Mouse (Mus musculus): ENCODE results near the gene Cnga1. TPM values are rescaled to one million over a fixed set of nuclear protein-coding genes. Genes with fewer than 3 reads are reported as not detected.

The Cnga1 gene
- polyA plus RNA-seq (2016; fragmentation: Nextera tagmentation; extraction: Ambion mirVana): not detected in 2 replicates

- WGBS: 72% methylated on average over 1 of the region's 1 CpGs
- Histone ChIP-seq H3K27me3 (peaks cover 28% of the 10 kb centered on the region), H3K9ac (no peak within 1 kb of the TSS), H3K4me3 (replicated peaks) (no peak within 1 kb of the TSS), H3K9me3 (no peaks in the 10 kb centered on the region), H3K36me3 (replicated peaks) (no peaks in the 10 kb centered on the region), H3K4me1 (peaks cover 11% of the 10 kb centered on the region), H3K4me2 (no peak within 1 kb of the TSS), H3K27ac (no peak within 1 kb of the TSS)
- no peak for ATAC-seq (ENCODE audit: low FRiP score)
Measured at GRCm38 (mm10) chr5:72644175-72644574, at the start of gene Cnga1. Gene Cnga1 (minus strand): TSS chr5:72644275.

DNA sequence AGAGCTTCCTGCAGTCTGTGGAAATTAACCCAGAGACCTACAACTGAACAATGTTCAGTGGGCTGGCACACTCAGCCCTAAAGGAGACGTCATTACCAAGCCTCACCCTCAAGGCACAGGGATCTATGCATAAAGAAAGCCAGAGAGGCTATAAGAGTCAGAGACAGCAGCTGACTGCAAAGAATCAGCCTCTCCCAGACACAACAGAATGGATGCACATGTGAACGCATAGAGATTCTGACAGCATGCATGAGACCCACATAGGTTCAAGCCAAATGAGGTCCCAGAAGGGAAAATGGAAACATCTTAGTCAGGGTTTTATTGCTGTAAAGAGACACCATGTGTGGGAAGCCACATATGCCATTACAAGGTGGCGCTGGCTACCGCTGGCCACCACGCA, 46.4 kb upstream of the Cnga1 start:
- no peaks in the 10 kb centered on the region for H3K36me3 ChIP-seq (replicated peaks)

GRCm38 (mm10) chr5:72689556-72689955, 45.5 kb upstream of the Cnga1 start:
- 94% methylated on average over 7 of the region's 7 CpGs for WGBS

More for the DNA sequence above, 46.4 kb upstream of the Cnga1 start:
- WGBS: 91% methylated on average over 5 of the region's 5 CpGs
- no peak overlapping the region for H3K27ac ChIP-seq
- no peak overlapping the region for H3K4me2 ChIP-seq
- no peaks in the 10 kb centered on the region for H3K4me1 ChIP-seq
- no peaks in the 10 kb centered on the region for H3K27me3 ChIP-seq
- H3K4me3 ChIP-seq (replicated peaks): no peak overlapping the region
- H3K9me3 ChIP-seq: no peaks in the 10 kb centered on the region
- ATAC-seq (ENCODE audit: low FRiP score): no peak
- H3K9ac ChIP-seq: no peak overlapping the region

GRCm38 (mm10) chr5:72681451-72681850, 37.4 kb upstream of the Cnga1 start:
- no peaks in the 10 kb centered on the region for H3K9me3 ChIP-seq
- ATAC-seq (ENCODE audit: low FRiP score): no peak
- H3K27ac ChIP-seq: no peak overlapping the region
- no peaks in the 10 kb centered on the region for H3K4me1 ChIP-seq
- no peak overlapping the region for H3K4me2 ChIP-seq
- H3K4me3 ChIP-seq (replicated peaks): no peak overlapping the region
- WGBS: 91% methylated on average over 6 of the region's 6 CpGs
- H3K9ac ChIP-seq: no peak overlapping the region
- H3K27me3 ChIP-seq: no peaks in the 10 kb centered on the region
- H3K36me3 ChIP-seq (replicated peaks): no peaks in the 10 kb centered on the region

More at GRCm38 (mm10) chr5:72689556-72689955, 45.5 kb upstream of the Cnga1 start:
- Histone ChIP-seq H3K4me3 (replicated peaks) (no peak overlapping the region), H3K27me3 (no peaks in the 10 kb centered on the region), H3K4me1 (no peaks in the 10 kb centered on the region), H3K36me3 (replicated peaks) (no peaks in the 10 kb centered on the region), H3K4me2 (no peak overlapping the region), H3K27ac (no peak overlapping the region), H3K9me3 (no peaks in the 10 kb centered on the region), H3K9ac (no peak overlapping the region)
- no peak for ATAC-seq (ENCODE audit: low FRiP score)

DNA sequence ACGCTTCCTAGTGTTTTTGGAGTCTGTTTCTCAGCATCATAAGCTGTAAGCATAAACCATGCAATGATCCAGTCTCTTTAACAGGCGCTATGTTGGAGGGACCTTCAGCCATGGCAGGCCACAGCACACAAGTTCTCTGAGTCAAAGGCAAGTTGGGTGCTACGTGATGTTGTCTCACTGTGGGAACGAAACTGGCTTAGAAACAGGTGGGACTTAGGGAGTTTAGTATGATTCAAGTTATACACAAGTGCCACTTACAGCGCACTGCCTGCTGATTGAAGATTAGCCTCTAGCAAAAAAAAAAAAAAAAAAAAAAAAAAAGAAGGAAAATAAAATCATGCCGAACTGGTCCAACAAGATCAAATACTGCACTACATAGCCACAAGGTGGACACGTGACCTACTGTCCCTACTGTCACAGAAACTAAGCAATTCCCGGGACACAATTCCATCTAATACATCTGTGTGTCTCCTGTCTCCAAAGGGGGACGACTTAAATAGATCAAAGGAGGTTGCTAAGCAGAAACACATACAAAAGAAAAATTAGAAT, 31.0 kb upstream of the Cnga1 start:
- Histone ChIP-seq H3K27me3 (no peaks in the 10 kb centered on the region), H3K9ac (no peak overlapping the region), H3K4me2 (no peak overlapping the region), H3K4me1 (peaks cover 15% of the 10 kb centered on the region), H3K27ac (no peak overlapping the region), H3K9me3 (no peaks in the 10 kb centered on the region), H3K4me3 (replicated peaks) (no peak overlapping the region), H3K36me3 (replicated peaks) (no peaks in the 10 kb centered on the region)
- 83% methylated on average over 9 of the region's 9 CpGs for WGBS
- ATAC-seq (ENCODE audit: low FRiP score): no peak

DNA sequence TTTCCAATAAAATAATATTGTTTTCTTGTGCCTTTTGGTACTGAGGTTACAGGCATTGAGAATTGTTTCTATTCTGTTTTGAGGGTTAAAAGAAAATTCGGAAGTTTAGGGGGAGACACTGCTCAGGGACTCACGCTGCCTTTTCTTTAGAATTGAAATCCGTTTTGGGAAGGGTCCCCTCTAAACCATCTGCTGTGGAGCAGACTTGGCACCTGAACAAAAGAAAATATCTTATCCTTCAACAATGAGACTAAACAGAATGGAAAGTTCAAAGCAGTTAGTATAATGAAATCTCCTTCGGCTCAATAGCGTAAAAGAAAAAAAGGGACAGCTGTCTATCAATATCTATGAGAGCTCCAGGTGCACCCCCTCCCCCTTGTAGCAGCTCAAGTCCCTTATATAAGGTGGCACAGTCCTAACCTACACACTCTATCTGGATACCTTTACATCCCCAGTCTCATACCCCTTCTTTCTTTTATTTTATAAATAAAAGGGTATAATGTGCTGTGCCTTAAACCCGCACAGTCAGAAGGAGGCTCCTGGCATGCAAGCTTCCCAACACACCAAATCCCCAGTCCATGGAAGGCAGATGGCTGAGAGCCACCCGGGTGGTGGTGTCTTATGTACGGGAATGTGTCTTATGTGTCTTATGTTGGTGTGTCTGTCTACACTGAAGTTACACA, 27.1 kb upstream of the Cnga1 start:
- ATAC-seq (ENCODE audit: low FRiP score): peak; percentile 58
- Histone ChIP-seq H3K4me2 (no peak overlapping the region), H3K9me3 (no peaks in the 10 kb centered on the region), H3K9ac (no peak overlapping the region), H3K4me3 (replicated peaks) (no peak overlapping the region), H3K4me1 (peaks cover 15% of the 10 kb centered on the region), H3K36me3 (replicated peaks) (no peaks in the 10 kb centered on the region), H3K27ac (peak overlapping the region; percentile 47; the same call in 1 of the 2 replicates), H3K27me3 (no peaks in the 10 kb centered on the region)
- 33% methylated on average over 8 of the region's 8 CpGs for WGBS

GRCm38 (mm10) chr5:72668351-72668750, 24.3 kb upstream of the Cnga1 start:
- Histone ChIP-seq H3K4me1 (peaks cover 15% of the 10 kb centered on the region), H3K27me3 (no peaks in the 10 kb centered on the region), H3K9ac (no peak overlapping the region), H3K4me3 (replicated peaks) (no peak overlapping the region), H3K27ac (no peak overlapping the region), H3K9me3 (no peaks in the 10 kb centered on the region), H3K36me3 (replicated peaks) (no peaks in the 10 kb centered on the region), H3K4me2 (no peak overlapping the region)
- WGBS: 90% methylated on average over 9 of the region's 9 CpGs
- no peak for ATAC-seq (ENCODE audit: low FRiP score)

GRCm38 (mm10) chr5:72666428-72666827, 22.4 kb upstream of the Cnga1 start:
- H3K9ac ChIP-seq: no peak overlapping the region
- H3K27ac ChIP-seq: no peak overlapping the region
- H3K4me3 ChIP-seq (replicated peaks): no peak overlapping the region
- peaks cover 9% of the 10 kb centered on the region for H3K4me1 ChIP-seq
- 74% methylated on average over 7 of the region's 7 CpGs for WGBS
- H3K9me3 ChIP-seq: no peaks in the 10 kb centered on the region
- H3K36me3 ChIP-seq (replicated peaks): no peaks in the 10 kb centered on the region
- H3K27me3 ChIP-seq: no peaks in the 10 kb centered on the region
- no peak overlapping the region for H3K4me2 ChIP-seq
- ATAC-seq (ENCODE audit: low FRiP score): no peak

GRCm38 (mm10) chr5:72665281-72665680, 21.2 kb upstream of the Cnga1 start:
- no peak overlapping the region for H3K4me3 ChIP-seq (replicated peaks)
- no peak for ATAC-seq (ENCODE audit: low FRiP score)
- no peaks in the 10 kb centered on the region for H3K9me3 ChIP-seq
- H3K4me2 ChIP-seq: no peak overlapping the region
- H3K4me1 ChIP-seq: no peaks in the 10 kb centered on the region
- 26% methylated on average over 5 of the region's 5 CpGs for WGBS
- H3K27ac ChIP-seq: no peak overlapping the region
- no peaks in the 10 kb centered on the region for H3K36me3 ChIP-seq (replicated peaks)
- H3K27me3 ChIP-seq: no peaks in the 10 kb centered on the region
- H3K9ac ChIP-seq: no peak overlapping the region

DNA sequence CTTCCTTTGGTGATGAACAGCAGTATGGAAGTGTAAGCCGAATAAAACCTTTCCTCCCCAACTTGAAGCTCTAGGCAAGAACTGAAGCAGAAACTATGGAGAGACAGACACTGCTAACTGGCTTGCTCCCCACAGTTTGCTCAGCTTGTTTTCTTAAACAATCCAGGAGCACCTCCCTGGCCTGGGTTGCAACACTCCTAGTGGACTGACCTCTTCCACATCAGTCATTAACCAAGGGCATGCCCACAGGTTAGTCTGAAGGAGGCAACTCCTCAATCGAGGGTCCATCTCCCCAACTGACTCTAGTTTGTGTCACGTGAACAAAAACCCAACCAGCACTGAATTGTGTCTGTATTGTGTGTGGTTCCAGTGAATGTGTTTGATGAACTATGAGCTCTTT, 20.8 kb upstream of the Cnga1 start:
- no peaks in the 10 kb centered on the region for H3K27me3 ChIP-seq
- 51% methylated on average over 3 of the region's 3 CpGs for WGBS
- H3K27ac ChIP-seq: no peak overlapping the region
- no peaks in the 10 kb centered on the region for H3K36me3 ChIP-seq (replicated peaks)
- H3K4me1 ChIP-seq: no peaks in the 10 kb centered on the region
- no peaks in the 10 kb centered on the region for H3K9me3 ChIP-seq
- H3K4me3 ChIP-seq (replicated peaks): no peak overlapping the region
- no peak overlapping the region for H3K4me2 ChIP-seq
- no peak overlapping the region for H3K9ac ChIP-seq
- ATAC-seq (ENCODE audit: low FRiP score): no peak

- H3K4me1 ChIP-seq: no peaks in the 10 kb centered on the region
- no peaks in the 10 kb centered on the region for H3K9me3 ChIP-seq
- no peak overlapping the region for H3K27ac ChIP-seq
- no peaks in the 10 kb centered on the region for H3K36me3 ChIP-seq (replicated peaks)
- no peak for ATAC-seq (ENCODE audit: low FRiP score)
- no peak overlapping the region for H3K9ac ChIP-seq
- H3K4me2 ChIP-seq: no peak overlapping the region
- no peak overlapping the region for H3K4me3 ChIP-seq (replicated peaks)
- H3K27me3 ChIP-seq: no peaks in the 10 kb centered on the region
- WGBS: 87% methylated on average over 5 of the region's 5 CpGs
Measured at GRCm38 (mm10) chr5:72664126-72664525, 20.1 kb upstream of the Cnga1 start.

DNA sequence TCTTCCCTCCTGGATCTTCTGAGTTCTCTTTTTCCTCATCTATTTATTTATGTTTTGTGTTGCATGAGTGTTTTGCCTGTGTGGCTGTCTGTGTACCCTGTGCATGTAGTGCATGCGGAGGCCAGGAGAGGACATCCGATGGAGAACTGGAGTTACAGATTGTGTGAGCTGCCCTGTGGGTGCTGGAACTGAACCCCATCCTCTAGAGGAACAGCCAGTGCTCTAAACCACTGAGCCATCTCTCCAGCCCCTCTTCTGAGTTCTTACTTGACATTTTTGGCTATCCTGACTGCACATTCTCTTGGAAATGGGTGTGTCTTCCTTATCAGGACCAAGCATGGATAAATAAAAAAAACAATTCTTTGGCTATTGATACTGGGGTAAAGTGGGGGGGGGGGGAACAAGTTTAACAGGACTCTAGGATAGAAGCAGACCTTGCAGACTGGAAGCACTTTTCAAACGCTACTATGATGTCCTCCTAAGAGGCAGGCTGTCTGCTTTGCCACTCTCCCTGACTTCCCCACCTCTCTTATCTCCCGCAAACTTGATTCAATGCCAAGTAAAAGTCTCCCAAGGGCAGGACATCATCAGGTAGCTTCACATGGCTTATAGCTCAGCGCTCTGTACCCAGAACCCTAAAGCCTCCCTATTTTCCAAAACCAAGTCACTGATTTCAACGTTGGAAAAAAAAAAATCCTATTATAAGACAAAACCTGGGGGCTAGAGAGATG, 17.1 kb upstream of the Cnga1 start:
- H3K9me3 ChIP-seq: no peaks in the 10 kb centered on the region
- 87% methylated on average over 6 of the region's 6 CpGs for WGBS
- no peak overlapping the region for H3K27ac ChIP-seq
- H3K4me2 ChIP-seq: no peak overlapping the region
- no peaks in the 10 kb centered on the region for H3K36me3 ChIP-seq (replicated peaks)
- no peaks in the 10 kb centered on the region for H3K27me3 ChIP-seq
- no peak overlapping the region for H3K9ac ChIP-seq
- no peak for ATAC-seq (ENCODE audit: low FRiP score)
- H3K4me3 ChIP-seq (replicated peaks): no peak overlapping the region
- no peaks in the 10 kb centered on the region for H3K4me1 ChIP-seq
